Mouse (Mus musculus) heart, embryonic 11.5 days (tissue): ENCODE data around the gene Gnao1. TPM values are rescaled to one million over a fixed set of nuclear protein-coding genes. Genes with fewer than 3 reads are reported as not detected.

Experiments
- ATAC-seq: fragments of 200-750 bp; cut with Nextera tagmentation; replicated peaks from 2 replicates; pipeline ENCODE4 v1.8.0; 2017; ENCODE audit warnings: moderate library complexity; ENCODE audit not compliant: insufficient number of reproducible peaks, low FRiP score, low TSS enrichment
- H3K27ac ChIP-seq: fragments of 300-500 bp; sonication (generic); 2 replicates; pipeline ENCODE4 v1.5.1; 2014; ENCODE audit warnings: mild to moderate bottlenecking, low read depth, low read length
- H3K27me3 ChIP-seq: fragments of 300-500 bp; sonication (generic); 2 replicates; pipeline ENCODE4 v1.6.1; 2014; ENCODE audit warnings: mild to moderate bottlenecking, low read length, mixed read lengths; ENCODE audit not compliant: control insufficient read depth, insufficient read depth
- H3K36me3 ChIP-seq: fragments of 300-500 bp; sonication (generic); 2 replicates; pipeline ENCODE4 v1.6.1; 2014; ENCODE audit warnings: mild to moderate bottlenecking, low read length, moderate library complexity, mixed read lengths; ENCODE audit not compliant: control insufficient read depth, insufficient read depth
- H3K4me1 ChIP-seq: fragments of 300-500 bp; sonication (generic); 2 replicates; pipeline ENCODE4 v1.6.1; 2014; ENCODE audit warnings: low read length; ENCODE audit not compliant: control insufficient read depth, insufficient read depth
- H3K4me2 ChIP-seq: fragments of 300-500 bp; sonication (generic); 2 replicates; pipeline ENCODE4 v1.6.1; 2014; ENCODE audit warnings: mild to moderate bottlenecking, moderate library complexity
- H3K4me3 ChIP-seq: fragments of 300-500 bp; sonication (generic); 2 replicates; pipeline ENCODE4 v1.5.1; 2014; ENCODE audit warnings: low read depth, low read length
- H3K9ac ChIP-seq: fragments of 300-500 bp; sonication (generic); 2 replicates; pipeline ENCODE4 v1.6.1; 2014; ENCODE audit warnings: mild to moderate bottlenecking, low read depth, low read length, moderate library complexity
- H3K9me3 ChIP-seq: fragments of 300-500 bp; sonication (generic); replicated peaks from 2 replicates; pipeline ENCODE4 v1.6.1; 2016; ENCODE audit warnings: low read length; ENCODE audit not compliant: control insufficient read depth
- WGBS: fragments of 180-500 bp; shearing (Covaris S2); extraction: QIAGEN DNeasy Blood & Tissue Kit; methylation state at CpG from one replicate; pipeline ENCODE4 v1.1.7; 2014; ENCODE audit not compliant: insufficient replicate concordance; 5-methylcytosine and 5-hydroxymethylcytosine counted together
- polyA plus RNA-seq: library from polyadenylated mRNA; unstranded; fragments of >200 nt; fragmentation: Nextera tagmentation; extraction: Ambion mirVana; gene quantifications from 2 replicates; pipeline ENCODE4 v1.2.1, GENCODE M21; 2014

Gene Gnao1
- polyA plus RNA-seq, 1 experiment from 2014 or later: 13.9 TPM

DNA sequence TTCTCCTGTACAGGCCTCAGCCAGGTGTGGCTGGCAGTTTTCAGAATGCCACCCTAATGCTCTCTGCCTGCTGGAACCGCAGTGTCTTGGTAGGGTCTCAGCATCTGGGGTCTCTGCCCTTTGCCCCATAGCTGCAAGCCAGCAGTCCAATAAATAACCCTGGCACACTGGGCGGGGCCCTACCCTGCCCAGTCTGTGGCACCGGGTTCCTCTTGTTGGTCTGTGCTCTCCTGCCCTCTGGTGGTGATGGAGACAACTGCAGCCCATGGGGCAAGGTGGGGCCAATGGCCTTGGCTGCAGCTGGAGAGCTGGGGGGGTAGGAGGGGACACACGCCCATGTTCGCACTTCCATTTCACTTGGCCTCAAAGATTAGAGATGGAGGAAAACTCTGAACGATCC is 123.1 kb downstream of the Gnao1 start:
- whole genome bisulfite sequencing: 25% methylated on average over 6 of the region's 6 CpGs
- H3K4me1 ChIP-seq: no peaks in the 10 kb centered on the region
- H3K9ac ChIP-seq: no peak overlapping the region
- no peak overlapping the region for H3K4me2 ChIP-seq
- H3K36me3 ChIP-seq: no peaks in the 10 kb centered on the region
- no peak overlapping the region for H3K4me3 ChIP-seq
- ATAC-seq: no peak
- no peaks in the 10 kb centered on the region for H3K27me3 ChIP-seq
- H3K27ac ChIP-seq: no peak overlapping the region
- no peaks in the 10 kb centered on the region for H3K9me3 ChIP-seq

DNA sequence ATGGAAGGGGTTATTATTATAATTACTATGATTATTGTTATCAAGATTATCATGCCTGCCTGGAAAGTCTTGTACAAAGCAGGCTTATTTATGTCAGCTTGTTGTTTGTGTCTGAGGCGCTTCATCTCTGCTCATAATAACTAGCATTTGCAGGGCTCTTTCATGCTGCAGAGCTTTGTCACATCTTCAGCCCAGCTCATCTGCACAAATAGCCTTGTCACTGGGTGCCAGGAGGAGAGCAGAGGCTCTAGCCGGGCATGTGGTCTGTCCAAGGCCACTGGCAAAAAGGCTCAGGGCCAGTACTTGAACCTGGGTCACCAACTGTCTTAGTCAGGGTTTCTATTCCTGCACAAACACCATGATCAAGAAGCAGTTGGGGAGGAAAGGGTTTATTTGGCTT is 123.5 kb downstream of the Gnao1 start:
- no peak for ATAC-seq
- H3K4me3 ChIP-seq: no peak overlapping the region
- H3K27ac ChIP-seq: no peak overlapping the region
- H3K9ac ChIP-seq: no peak overlapping the region
- no peaks in the 10 kb centered on the region for H3K27me3 ChIP-seq
- H3K4me2 ChIP-seq: no peak overlapping the region
- H3K4me1 ChIP-seq: 0 out of 2 replicates have a peak, but pooled peaks cover 2% of the 10 kb centered on the region
- no peaks in the 10 kb centered on the region for H3K9me3 ChIP-seq
- 72% methylated on average over 2 of the region's 2 CpGs for WGBS
- H3K36me3 ChIP-seq: no peaks in the 10 kb centered on the region

DNA sequence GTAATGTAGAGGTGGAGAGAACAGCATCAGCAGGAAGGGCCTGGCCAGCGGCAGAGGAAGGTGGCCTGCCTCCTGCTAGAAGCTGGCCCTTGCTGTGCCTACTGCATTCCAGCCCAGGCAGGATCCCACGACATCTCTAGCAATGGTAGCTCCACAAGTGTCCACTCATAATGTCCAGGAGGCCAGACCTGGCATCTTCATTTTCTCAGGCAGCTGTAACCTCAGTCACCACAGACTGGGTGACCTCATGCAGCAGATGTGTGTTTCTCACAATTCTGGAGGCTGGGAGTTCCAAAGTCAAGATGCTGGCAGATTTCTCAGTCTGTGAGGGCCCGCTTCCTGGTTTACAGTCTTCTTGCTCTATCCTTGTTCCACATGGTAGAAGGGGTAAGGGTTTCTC is 128.4 kb downstream of the Gnao1 start:
- Histone ChIP-seq H3K4me2 (no peak overlapping the region), H3K4me3 (no peak overlapping the region), H3K27ac (no peak overlapping the region), H3K9me3 (no peaks in the 10 kb centered on the region), H3K4me1 (peaks cover 21% of the 10 kb centered on the region), H3K36me3 (no peaks in the 10 kb centered on the region), H3K9ac (no peak overlapping the region), H3K27me3 (no peaks in the 10 kb centered on the region)
- WGBS: 59% methylated on average over 3 of the region's 3 CpGs
- ATAC-seq: no peak

DNA sequence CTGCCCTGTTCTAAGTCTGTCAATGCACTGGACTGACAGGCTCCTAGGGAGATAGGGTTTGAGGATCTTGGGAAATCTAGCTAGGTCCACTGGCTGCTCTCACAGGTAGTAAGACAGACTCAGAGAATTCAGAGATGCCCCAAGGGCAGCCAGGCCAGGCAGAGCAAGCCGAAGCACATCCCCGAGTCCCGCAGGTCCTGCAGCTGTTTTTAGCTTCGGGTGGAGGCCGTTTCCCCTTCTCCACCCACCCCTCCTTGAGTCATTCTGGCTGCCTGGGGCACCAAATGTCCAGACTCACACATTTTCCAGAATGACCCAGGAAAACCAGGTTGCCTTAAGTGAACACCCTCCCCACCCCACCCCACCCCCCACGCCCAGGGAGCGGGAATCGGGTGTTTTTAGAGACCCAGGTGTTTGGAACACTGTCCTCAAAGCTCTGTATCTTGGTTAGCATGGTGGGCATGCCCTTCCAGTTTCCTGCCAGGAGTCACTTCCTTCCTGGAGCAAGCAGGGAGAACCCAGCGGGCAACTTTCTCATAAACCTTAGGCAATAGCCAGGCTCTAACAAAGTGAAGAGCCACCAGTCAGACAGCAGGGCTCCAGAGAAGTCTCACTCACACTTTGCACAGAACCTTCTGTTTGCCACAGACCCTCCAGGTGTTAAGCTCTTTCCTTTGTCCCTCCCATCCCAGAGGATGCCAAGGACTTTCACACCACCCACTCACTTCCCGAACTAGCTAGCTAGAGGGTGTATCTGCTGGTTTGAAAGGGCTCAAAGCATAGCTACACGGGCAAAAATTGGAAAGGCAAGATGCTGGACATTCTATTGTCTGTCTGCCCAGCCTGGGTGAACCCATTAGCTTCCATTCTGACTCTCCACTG is 131.0 kb downstream of the Gnao1 start:
- H3K27ac ChIP-seq: peak overlapping the region; percentile 35; the same call in 1 of the 2 replicates
- H3K27me3 ChIP-seq: no peaks in the 10 kb centered on the region
- ATAC-seq: no peak
- no peak overlapping the region for H3K4me3 ChIP-seq
- no peaks in the 10 kb centered on the region for H3K36me3 ChIP-seq
- H3K4me1 ChIP-seq: peaks cover 24% of the 10 kb centered on the region
- no peak overlapping the region; the same call in 1 of the 2 replicates for H3K4me2 ChIP-seq
- H3K9ac ChIP-seq: no peak overlapping the region
- WGBS: 45% methylated on average over 11 of the region's 11 CpGs
- no peaks in the 10 kb centered on the region for H3K9me3 ChIP-seq

DNA sequence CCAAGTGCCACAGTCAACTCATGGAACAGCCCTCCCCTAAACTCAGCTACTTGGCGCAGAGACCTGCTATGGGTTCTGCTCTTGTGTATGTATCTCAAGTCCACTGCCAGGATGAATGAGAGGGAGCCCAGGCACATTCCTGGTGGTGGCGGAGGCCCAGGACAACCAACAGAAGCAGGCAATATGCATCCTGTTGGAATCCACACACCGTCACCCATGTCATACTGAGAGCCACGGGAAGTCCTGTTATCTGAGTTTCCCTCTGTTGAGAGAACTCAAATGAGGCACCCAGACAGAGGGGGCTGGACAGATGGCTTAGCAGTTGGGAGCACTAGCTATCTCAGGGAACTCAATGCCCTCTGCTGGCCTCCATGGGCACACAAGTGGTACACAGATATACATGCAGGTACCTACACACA is 131.9 kb downstream of the Gnao1 start:
- 35% methylated on average over 4 of the region's 4 CpGs for WGBS
- no peak overlapping the region for H3K4me3 ChIP-seq
- H3K36me3 ChIP-seq: no peaks in the 10 kb centered on the region
- ATAC-seq: no peak
- peaks cover 24% of the 10 kb centered on the region for H3K4me1 ChIP-seq
- H3K9me3 ChIP-seq: no peaks in the 10 kb centered on the region
- H3K4me2 ChIP-seq: no peak overlapping the region
- H3K27me3 ChIP-seq: no peaks in the 10 kb centered on the region
- peak overlapping the region; percentile 35 for H3K27ac ChIP-seq
- no peak overlapping the region for H3K9ac ChIP-seq

DNA sequence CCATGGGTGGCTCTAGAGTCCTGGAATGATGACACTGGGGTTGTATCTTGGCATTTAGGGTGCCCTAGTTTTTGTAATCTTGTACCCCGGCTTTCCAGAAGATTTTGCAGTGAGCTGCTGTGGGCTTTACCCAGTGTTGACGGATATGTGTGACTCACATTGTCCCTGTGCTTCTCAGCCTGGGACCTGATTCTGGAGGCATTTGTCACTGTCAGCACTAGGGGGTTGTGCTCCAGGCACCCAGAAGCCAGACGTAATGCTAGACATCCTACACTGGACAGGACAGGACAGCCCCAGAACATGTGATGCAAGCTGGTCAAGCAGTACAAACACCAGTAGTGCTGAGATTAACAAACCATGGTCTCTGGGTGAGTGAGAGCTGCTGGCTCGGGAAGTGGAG is 136.0 kb downstream of the Gnao1 start:
- no peak overlapping the region for H3K4me2 ChIP-seq
- WGBS: 36% methylated on average over 4 of the region's 4 CpGs

DNA sequence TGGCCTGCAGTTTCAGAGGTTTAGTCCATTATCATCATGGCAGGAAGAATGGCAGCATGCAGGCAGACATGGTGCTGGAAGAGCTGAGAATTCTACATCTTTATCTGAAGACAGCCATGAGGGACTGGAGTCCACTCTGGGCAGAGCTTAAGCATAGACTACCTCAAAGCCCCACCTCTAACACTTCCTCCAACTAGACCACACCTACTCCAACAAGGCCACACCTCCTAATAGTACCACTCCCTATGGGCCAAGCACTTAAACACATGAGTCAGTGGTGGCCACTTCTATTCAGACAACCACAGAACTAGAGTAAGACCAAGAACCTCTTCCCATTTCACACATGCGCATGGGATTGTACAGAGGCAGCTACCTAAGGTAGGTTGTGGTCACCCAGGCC is 136.6 kb downstream of the Gnao1 start:
- H3K27me3 ChIP-seq: no peaks in the 10 kb centered on the region
- H3K9ac ChIP-seq: no peak overlapping the region
- H3K27ac ChIP-seq: no peak overlapping the region
- no peak overlapping the region for H3K4me3 ChIP-seq
- no peak overlapping the region for H3K4me2 ChIP-seq
- no peak for ATAC-seq
- no peaks in the 10 kb centered on the region for H3K9me3 ChIP-seq
- WGBS: 96% methylated on average over 1 of the region's 1 CpGs
- H3K36me3 ChIP-seq: no peaks in the 10 kb centered on the region
- H3K4me1 ChIP-seq: peaks cover 13% of the 10 kb centered on the region

More for the DNA sequence above, 136.0 kb downstream of the Gnao1 start:
- H3K9me3 ChIP-seq: no peaks in the 10 kb centered on the region
- peaks cover 19% of the 10 kb centered on the region for H3K4me1 ChIP-seq
- no peak overlapping the region for H3K4me3 ChIP-seq
- no peaks in the 10 kb centered on the region for H3K27me3 ChIP-seq
- no peaks in the 10 kb centered on the region for H3K36me3 ChIP-seq
- no peak overlapping the region for H3K27ac ChIP-seq
- no peak for ATAC-seq
- no peak overlapping the region for H3K9ac ChIP-seq

DNA sequence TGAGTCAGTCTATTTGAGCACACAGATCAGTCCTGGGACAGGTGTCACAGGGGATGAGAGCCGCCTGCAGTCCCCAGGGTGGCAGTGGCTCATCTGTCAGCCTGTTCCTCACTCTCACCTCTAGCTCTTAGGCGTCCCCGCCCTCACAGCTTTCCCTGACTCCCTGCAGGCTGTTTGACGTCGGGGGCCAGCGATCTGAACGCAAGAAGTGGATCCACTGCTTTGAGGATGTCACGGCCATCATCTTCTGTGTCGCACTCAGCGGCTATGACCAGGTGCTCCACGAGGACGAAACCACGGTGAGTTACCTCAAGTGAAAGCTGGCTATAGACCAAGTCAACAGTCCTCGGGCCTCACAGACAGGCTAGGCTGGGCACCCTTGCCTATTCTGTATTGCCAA is 140.4 kb downstream of the Gnao1 start:
- Histone ChIP-seq H3K27ac (no peak overlapping the region), H3K4me1 (peaks cover 8% of the 10 kb centered on the region; the same call in 1 of the 2 replicates)

DNA sequence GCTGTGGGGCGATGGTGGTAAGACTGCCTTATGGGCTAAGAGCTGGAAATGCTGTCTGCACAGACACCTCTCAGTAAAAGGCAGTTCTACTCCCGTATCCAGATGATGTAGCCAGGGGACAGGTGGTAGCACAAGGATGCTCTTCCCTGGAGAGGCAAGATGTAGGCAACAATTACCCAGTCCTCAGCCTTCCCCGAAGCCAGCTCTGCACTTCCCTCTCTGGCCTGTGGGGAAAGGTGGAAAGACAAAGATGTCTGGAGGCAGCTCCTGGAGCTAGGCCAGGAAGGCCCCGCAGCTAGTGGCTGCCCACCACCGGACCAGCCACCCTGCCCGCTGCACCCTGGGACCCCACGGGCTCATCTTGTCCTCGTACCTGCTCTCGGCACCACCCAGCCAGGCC is 142.7 kb downstream of the Gnao1 start:
- 88% methylated on average over 9 of the region's 9 CpGs for WGBS
- Histone ChIP-seq H3K36me3 (no peaks in the 10 kb centered on the region), H3K27ac (no peak overlapping the region), H3K9ac (no peak overlapping the region), H3K27me3 (no peaks in the 10 kb centered on the region), H3K9me3 (no peaks in the 10 kb centered on the region), H3K4me3 (no peak overlapping the region), H3K4me2 (no peak overlapping the region), H3K4me1 (peaks cover 4% of the 10 kb centered on the region; the same call in 1 of the 2 replicates)
- ATAC-seq: no peak

More for the DNA sequence above, 140.4 kb downstream of the Gnao1 start:
- H3K4me3 ChIP-seq: no peak overlapping the region
- H3K27me3 ChIP-seq: no peaks in the 10 kb centered on the region
- WGBS: 58% methylated on average over 14 of the region's 14 CpGs
- H3K9me3 ChIP-seq: no peaks in the 10 kb centered on the region
- H3K9ac ChIP-seq: no peak overlapping the region
- ATAC-seq: no peak
- no peak overlapping the region for H3K4me2 ChIP-seq
- no peaks in the 10 kb centered on the region for H3K36me3 ChIP-seq
